Mouse (Mus musculus) embryonic fibroblast, embryonic 13.5 days (primary cell): ENCODE measurements around the gene Psme2.

ENCODE experiments used
- CTCF ChIP-seq: IDR thresholded peaks from 2 replicates; pipeline ENCODE4 v1.5.1; 2011; ENCODE audit warnings: mild to moderate bottlenecking, control low read depth, low read length, moderate library complexity, borderline replicate concordance; ENCODE audit not compliant: insufficient read depth
- POLR2A ChIP-seq: IDR thresholded peaks from 2 replicates; pipeline ENCODE4 v1.6.1; 2011; ENCODE audit warnings: low read depth, mild to moderate bottlenecking, control low read depth, low read length, moderate library complexity

GRCm38 (mm10) chr14:55581981-55582681 is 8.8 kb downstream of the Psme2 start:
- TF ChIP-seq CTCF = no peak
- peak; percentile 31; the same call in 1 of the 2 replicates for TF ChIP-seq POLR2A
